ENCODE assay signal across 8 mouse cellular contexts in the genomic region with DNA sequence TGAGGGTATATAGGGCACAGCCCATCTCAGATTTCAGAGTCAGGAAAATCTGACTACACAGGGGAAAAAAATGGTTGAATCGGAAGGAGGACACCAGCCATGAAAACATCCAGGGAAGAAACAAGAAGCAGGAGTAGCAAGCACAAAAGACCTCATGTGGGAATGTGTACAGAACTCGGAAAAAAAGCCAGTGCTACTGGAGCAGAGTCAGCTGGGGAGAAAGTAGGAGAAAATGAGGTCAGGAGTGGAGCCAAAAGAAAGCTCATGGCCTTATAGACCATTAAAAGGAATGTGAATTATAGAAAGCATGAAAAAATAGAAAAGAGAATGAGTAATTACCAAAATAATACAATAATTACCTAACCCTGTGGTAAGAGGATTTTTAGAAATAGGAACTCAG.
"Had no signal": no experiment of that assay in that cellular context is flagged by ENCODE, and none has a peak within 500 bp of the region (broad histone marks: within the 10 kb centered on the region; RNA-seq: fewer than 3 reads in every experiment).

No protein-coding gene starts in this region.

- H3K27ac ChIP-seq: left cerebral cortex, adult 2 months; limb, embryonic 15.5 days; liver, embryonic 12.5 days; midbrain, embryonic 13.5 days; neural tube, embryonic 15.5 days; stomach, postnatal 0 days had no signal

- H3K4me1 ChIP-seq: limb, embryonic 15.5 days; liver, embryonic 12.5 days; midbrain, embryonic 13.5 days; neural tube, embryonic 15.5 days had no signal

- H3K4me3 ChIP-seq: left cerebral cortex, adult 2 months; limb, embryonic 15.5 days; liver, embryonic 12.5 days; midbrain, embryonic 13.5 days; myocyte; neural tube, embryonic 15.5 days had no signal

- DNase-seq: thymus, postnatal 14 days had no signal
